Mouse (Mus musculus) heart, adult 8-10 months (tissue): ENCODE data around the gene Tgfb1i1. TPM values are rescaled to one million over a fixed set of nuclear protein-coding genes. Genes with fewer than 3 reads are reported as not detected.

Experiments
- DNase-seq: peaks from one replicate; pipeline ENCODE4 v3.0.0; 2022; ENCODE audit warnings: low spot score
- total RNA-seq, 4 experiments: library from RNA; stranded (reverse); gene quantifications; 2 replicates each; pipeline ENCODE4 v1.2.4; 2022

Tgfb1i1 gene
- total RNA-seq, result 10 to 100 TPM; 13.5 to 15.7 (median 14.6) TPM

- DNase-seq, result peak; percentile 68
These were observed at the start of gene Tgfb1i1 for GRCm38 (mm10) chr7:128246496-128247391. Gene Tgfb1i1 (plus strand): TSS chr7:128246812.

- DNase-seq, result no peak
These were observed 45.0 kb upstream of the Tgfb1i1 start for GRCm38 (mm10) chr7:128201607-128202006.

- no peak for DNase-seq
These were observed 43.5 kb upstream of the Tgfb1i1 start for GRCm38 (mm10) chr7:128203071-128203470.

GRCm38 (mm10) chr7:128204179-128204578 lies 42.4 kb upstream of the Tgfb1i1 start:
- DNase-seq, result no peak

- DNase-seq, result no peak
These were observed 40.9 kb upstream of the Tgfb1i1 start for GRCm38 (mm10) chr7:128205695-128206094.

- DNase-seq, result peak; percentile 62
These were observed 40.5 kb upstream of the Tgfb1i1 start, which contains the start of gene Cox6a2 for GRCm38 (mm10) chr7:128206152-128206551. Gene Cox6a2 (minus strand): TSS chr7:128206387.

- peak; percentile 51 for DNase-seq
These were observed 38.4 kb upstream of the Tgfb1i1 start for GRCm38 (mm10) chr7:128208187-128208586.

GRCm38 (mm10) chr7:128209826-128210225 lies 36.8 kb upstream of the Tgfb1i1 start:
- DNase-seq, result no peak

- DNase-seq, result no peak
These were observed 26.7 kb upstream of the Tgfb1i1 start for GRCm38 (mm10) chr7:128219952-128220351.

GRCm38 (mm10) chr7:128220936-128221335 lies 25.7 kb upstream of the Tgfb1i1 start:
- DNase-seq, result no peak

GRCm38 (mm10) chr7:128231741-128232140 lies 14.9 kb upstream of the Tgfb1i1 start:
- no peak for DNase-seq

GRCm38 (mm10) chr7:128234796-128235195 lies 11.8 kb upstream of the Tgfb1i1 start:
- DNase-seq, result no peak

GRCm38 (mm10) chr7:128235481-128235880 lies 11.1 kb upstream of the Tgfb1i1 start:
- DNase-seq, result no peak

- DNase-seq, result no peak
These were observed 10.2 kb upstream of the Tgfb1i1 start for GRCm38 (mm10) chr7:128236426-128236825.

- peak; percentile 88 for DNase-seq
These were observed 9.6 kb upstream of the Tgfb1i1 start, which contains the start of gene Armc5 for GRCm38 (mm10) chr7:128236856-128237592. Gene Armc5 (plus strand): TSS chr7:128237342.

GRCm38 (mm10) chr7:128237593-128237926 lies 9.1 kb upstream of the Tgfb1i1 start:
- no peak for DNase-seq

- peak; percentile 98 for DNase-seq
These were observed 8.5 kb upstream of the Tgfb1i1 start, which contains the start of gene 9130023H24Rik for GRCm38 (mm10) chr7:128237927-128238778. Gene 9130023H24Rik (minus strand): TSS chr7:128238031.

- DNase-seq, result no peak
These were observed 7.6 kb upstream of the Tgfb1i1 start for GRCm38 (mm10) chr7:128238991-128239390.

- DNase-seq, result no peak
These were observed 6.4 kb upstream of the Tgfb1i1 start for GRCm38 (mm10) chr7:128240131-128240784.

- DNase-seq, result no peak
These were observed 4.3 kb upstream of the Tgfb1i1 start for GRCm38 (mm10) chr7:128242331-128242730.

- no peak for DNase-seq
These were observed 2.7 kb upstream of the Tgfb1i1 start for GRCm38 (mm10) chr7:128243921-128244320.
